Mouse (Mus musculus): ENCODE data around the gene Rec8. TPM values are rescaled to one million over a fixed set of nuclear protein-coding genes. Genes with fewer than 3 reads are reported as not detected.

The Rec8 gene
- polyA plus RNA-seq, 1 experiment from 2014 or later, result 7.7 TPM

DNA sequence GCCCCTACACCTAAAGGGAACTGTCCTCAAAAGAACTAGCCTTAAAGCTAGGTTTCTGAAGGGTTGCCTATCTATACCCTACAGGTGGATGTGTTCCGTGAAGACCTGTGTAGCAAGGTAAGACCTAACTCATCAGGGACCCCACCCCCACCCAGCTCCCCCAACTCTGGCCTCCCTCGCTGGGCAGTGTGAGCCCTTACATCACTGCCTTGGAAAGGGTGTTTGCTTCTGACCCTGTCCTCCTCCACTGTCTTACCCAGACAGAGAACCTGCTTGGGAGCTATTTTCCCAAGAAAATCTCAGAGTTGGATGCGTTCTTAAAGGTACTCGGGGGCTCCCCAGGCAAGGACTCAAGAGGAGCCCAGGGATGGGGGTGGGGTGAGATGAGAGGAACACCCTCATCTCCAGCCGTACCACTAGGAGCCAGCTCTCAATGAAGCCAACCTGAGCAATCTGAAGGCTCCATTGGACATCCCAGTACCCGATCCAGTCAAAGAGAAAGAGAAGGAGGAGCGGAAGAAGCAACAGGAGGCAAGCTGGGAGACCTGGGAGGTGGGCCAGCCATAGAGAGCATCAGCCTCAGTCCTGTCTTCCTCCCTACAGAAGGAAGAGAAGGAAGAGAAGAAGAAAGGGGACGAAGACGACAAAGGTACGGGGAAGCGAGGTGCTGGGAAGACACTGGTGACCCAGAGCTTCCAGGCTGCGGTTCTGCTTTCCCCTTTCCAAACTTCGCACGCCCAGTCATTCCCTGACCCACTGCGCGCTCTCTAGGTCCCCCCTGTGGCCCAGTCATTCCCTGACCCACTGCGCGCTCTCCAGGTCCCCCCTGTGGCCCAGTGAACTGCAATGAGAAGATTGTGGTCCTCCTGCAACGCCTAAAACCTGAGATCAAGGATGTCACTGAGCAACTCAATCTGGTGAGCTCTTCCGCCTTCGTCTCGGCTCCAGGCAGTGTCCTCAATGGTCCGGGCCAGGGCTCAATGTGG lies 38.0 kb upstream of the Rec8 start:
- peaks cover 9% of the 10 kb centered on the region; the same call in 1 of the 2 replicates for H3K4me1 ChIP-seq (ENCODE audit: control insufficient read depth, insufficient read depth, low read length)
- 86% methylated on average over 23 of the region's 23 CpGs for whole genome bisulfite sequencing
- peaks cover 3% of the 10 kb centered on the region; the same call in 1 of the 2 replicates for H3K36me3 ChIP-seq (ENCODE audit: control insufficient read depth, insufficient read depth, low read length)
- H3K27me3 ChIP-seq (ENCODE audit: control insufficient read depth, insufficient read depth, low read length), result no peaks in the 10 kb centered on the region
- ATAC-seq (ENCODE audit: insufficient number of reproducible peaks, low FRiP score, low TSS enrichment, low read depth), result no peak
- no peak overlapping the region for H3K27ac ChIP-seq (replicated peaks; ENCODE audit: low read depth, low read length)
- H3K4me3 ChIP-seq (ENCODE audit: low read depth, low read length), result no peak overlapping the region
- no peak for DNase-seq (ENCODE audit: low spot score)
- H3K9ac ChIP-seq (ENCODE audit: low read length), result no peak overlapping the region
- H3K9me3 ChIP-seq (ENCODE audit: control insufficient read depth, low read length), result no peaks in the 10 kb centered on the region
- H3K4me2 ChIP-seq (ENCODE audit: low read depth, severe bottlenecking), result no peak overlapping the region

DNA sequence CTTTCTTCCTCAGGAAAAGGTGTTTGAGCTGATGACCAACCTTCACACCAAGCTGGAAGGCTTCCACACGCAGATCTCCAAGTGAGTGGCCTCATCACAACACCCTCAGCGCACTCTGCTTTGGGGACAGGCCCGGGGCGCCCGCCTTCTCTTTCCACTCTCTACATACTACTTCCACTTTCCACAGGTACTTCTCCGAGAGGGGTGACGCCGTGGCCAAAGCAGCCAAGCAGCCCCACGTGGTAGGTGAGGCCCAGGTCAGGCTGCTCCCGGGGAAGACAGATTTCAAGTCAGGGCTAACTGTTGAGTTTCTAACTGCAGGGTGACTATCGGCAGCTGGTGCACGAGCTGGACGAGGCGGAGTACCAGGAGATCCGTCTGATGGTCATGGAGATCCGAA lies 37.1 kb upstream of the Rec8 start:
- H3K9ac ChIP-seq (ENCODE audit: low read length), result no peak overlapping the region; the same call in 1 of the 2 replicates
- H3K4me3 ChIP-seq (ENCODE audit: low read depth, low read length), result no peak overlapping the region
- DNase-seq (ENCODE audit: low spot score) (no peak), ATAC-seq (ENCODE audit: insufficient number of reproducible peaks, low FRiP score, low TSS enrichment, low read depth) (no peak)
- 90% methylated on average over 16 of the region's 16 CpGs for WGBS
- peaks cover 3% of the 10 kb centered on the region; the same call in 1 of the 2 replicates for H3K36me3 ChIP-seq (ENCODE audit: control insufficient read depth, insufficient read depth, low read length)
- H3K4me2 ChIP-seq (ENCODE audit: low read depth, severe bottlenecking), result no peak overlapping the region
- H3K9me3 ChIP-seq (ENCODE audit: control insufficient read depth, low read length), result no peaks in the 10 kb centered on the region
- no peak overlapping the region for H3K27ac ChIP-seq (replicated peaks; ENCODE audit: low read depth, low read length)
- peaks cover 9% of the 10 kb centered on the region; the same call in 1 of the 2 replicates for H3K4me1 ChIP-seq (ENCODE audit: control insufficient read depth, insufficient read depth, low read length)
- no peaks in the 10 kb centered on the region for H3K27me3 ChIP-seq (ENCODE audit: control insufficient read depth, insufficient read depth, low read length)

DNA sequence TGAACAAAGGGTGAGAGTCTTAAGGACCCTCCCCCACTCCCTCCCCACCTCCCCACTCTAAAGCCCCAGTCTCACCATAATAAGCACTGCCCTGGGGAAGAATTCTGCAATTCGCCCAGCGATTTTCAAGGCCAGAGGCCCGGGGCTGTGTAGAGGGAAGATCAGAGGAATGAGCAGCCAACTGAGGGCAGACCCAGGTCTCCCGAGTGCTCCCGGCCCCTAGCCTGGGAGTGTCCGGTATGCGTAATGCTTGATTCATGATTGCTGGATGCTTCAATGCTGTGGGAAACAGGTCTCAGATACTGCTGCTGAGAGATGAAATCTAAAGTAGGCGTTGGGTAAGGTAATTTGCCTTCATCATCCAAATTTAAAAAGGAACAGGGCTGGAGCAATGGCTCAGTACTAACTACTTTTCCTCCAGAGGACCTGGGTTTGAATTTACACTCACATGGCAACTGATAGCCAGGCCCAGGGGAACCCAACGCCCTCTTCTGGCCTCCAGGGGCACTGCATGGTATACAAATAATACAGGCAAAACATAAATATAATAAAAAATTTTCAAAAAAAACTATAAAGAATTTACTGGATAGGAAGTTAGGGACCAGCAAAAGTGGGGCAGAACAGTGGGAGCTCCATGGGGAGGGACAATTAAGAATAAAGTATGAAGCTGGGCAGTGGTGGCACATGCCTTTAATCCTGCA lies 35.7 kb upstream of the Rec8 start:
- Histone ChIP-seq H3K27me3 (ENCODE audit: control insufficient read depth, insufficient read depth, low read length) (no peaks in the 10 kb centered on the region), H3K36me3 (ENCODE audit: control insufficient read depth, insufficient read depth, low read length) (peaks cover 3% of the 10 kb centered on the region; the same call in 1 of the 2 replicates), H3K4me1 (ENCODE audit: control insufficient read depth, insufficient read depth, low read length) (peaks cover 9% of the 10 kb centered on the region; the same call in 1 of the 2 replicates), H3K4me2 (ENCODE audit: low read depth, severe bottlenecking) (no peak overlapping the region), H3K9me3 (ENCODE audit: control insufficient read depth, low read length) (no peaks in the 10 kb centered on the region), H3K9ac (ENCODE audit: low read length) (no peak overlapping the region), H3K4me3 (ENCODE audit: low read depth, low read length) (no peak overlapping the region), H3K27ac (replicated peaks; ENCODE audit: low read depth, low read length) (no peak overlapping the region)
- DNase-seq (ENCODE audit: low spot score) (no peak), ATAC-seq (ENCODE audit: insufficient number of reproducible peaks, low FRiP score, low TSS enrichment, low read depth) (no peak)
- 78% methylated on average over 9 of the region's 9 CpGs for WGBS

DNA sequence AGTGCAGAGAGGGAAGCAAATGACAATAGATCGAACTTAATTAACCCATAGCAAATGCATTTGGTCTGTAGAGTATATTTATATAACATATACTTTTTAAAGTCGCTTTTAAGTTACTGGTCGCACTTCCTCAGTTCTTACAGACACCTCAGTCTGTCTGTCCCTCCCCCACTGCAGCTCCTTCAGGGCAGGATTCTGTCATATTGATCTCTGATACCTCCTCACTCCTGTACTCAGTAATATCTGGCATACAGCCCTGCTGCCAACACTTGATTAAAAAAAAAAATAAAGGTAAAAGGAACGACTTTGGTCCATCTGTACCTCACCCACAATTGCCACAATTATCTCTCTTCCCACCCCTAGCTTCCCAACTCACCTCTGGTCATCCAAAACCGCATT lies 33.5 kb upstream of the Rec8 start:
- H3K27ac ChIP-seq (replicated peaks; ENCODE audit: low read depth, low read length), result no peak overlapping the region
- WGBS, result 43% methylated on average over 5 of the region's 5 CpGs
- no peak overlapping the region; the same call in 1 of the 2 replicates for H3K9ac ChIP-seq (ENCODE audit: low read length)
- ATAC-seq (ENCODE audit: insufficient number of reproducible peaks, low FRiP score, low TSS enrichment, low read depth), result no peak
- H3K9me3 ChIP-seq (ENCODE audit: control insufficient read depth, low read length), result no peaks in the 10 kb centered on the region
- H3K4me2 ChIP-seq (ENCODE audit: low read depth, severe bottlenecking), result peak overlapping the region; percentile 87
- no peak for DNase-seq (ENCODE audit: low spot score)
- no peaks in the 10 kb centered on the region for H3K4me1 ChIP-seq (ENCODE audit: control insufficient read depth, insufficient read depth, low read length)
- no peaks in the 10 kb centered on the region for H3K27me3 ChIP-seq (ENCODE audit: control insufficient read depth, insufficient read depth, low read length)
- H3K36me3 ChIP-seq (ENCODE audit: control insufficient read depth, insufficient read depth, low read length), result peaks cover 3% of the 10 kb centered on the region; the same call in 1 of the 2 replicates
- H3K4me3 ChIP-seq (ENCODE audit: low read depth, low read length), result peak overlapping the region; percentile 46

DNA sequence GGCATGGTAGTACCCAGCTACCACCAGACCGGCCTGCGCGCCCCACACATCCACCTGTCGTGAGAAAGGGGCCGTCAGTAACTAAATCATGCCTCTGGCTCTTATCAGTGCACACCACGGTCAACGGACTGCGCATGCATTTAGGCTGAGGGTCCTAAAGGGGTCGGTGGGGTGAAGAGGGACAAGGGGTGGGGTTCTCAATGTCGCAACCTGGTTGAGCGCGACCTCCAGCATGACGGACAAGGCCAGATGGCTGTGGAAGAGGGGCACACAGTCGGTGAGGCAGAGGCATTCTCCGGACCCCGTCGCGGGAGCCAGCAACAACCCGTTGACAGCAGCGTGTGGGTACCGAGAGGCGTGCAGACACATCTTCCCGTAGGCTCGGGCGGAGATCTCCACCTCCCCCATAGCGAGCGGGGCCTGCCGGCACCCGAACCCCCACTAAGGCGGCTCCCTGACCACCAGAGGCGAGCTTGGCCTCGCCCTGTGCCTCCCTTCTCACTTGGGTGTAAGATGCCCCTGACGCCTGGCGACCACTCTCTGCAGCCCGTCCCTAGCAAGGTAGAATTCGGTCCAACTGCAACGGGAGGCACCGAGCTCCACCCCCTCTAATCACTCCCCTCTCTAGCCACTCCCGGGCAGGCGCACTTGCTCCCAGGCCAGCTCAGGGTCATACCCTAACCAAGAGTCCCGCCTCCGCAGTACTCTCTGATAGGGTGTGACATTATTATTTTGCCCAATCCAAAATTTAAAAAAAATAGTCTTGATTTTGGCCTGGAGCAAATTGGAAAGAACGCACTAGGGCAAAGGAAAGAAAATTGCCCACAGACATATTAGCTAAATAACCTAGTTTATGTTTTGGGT lies 32.9 kb upstream of the Rec8 start, which contains the start of gene Emc9:
Gene Emc9 (minus strand): TSS at position 601 of the 864 bp plus-strand sequence.
- Histone ChIP-seq H3K4me2 (ENCODE audit: low read depth, severe bottlenecking) (peak within 1 kb of the TSS; percentile 87), H3K27me3 (ENCODE audit: control insufficient read depth, insufficient read depth, low read length) (no peaks in the 10 kb centered on the region), H3K27ac (replicated peaks; ENCODE audit: low read depth, low read length) (no peak within 1 kb of the TSS), H3K9ac (ENCODE audit: low read length) (peak within 1 kb of the TSS; percentile 49), H3K4me1 (ENCODE audit: control insufficient read depth, insufficient read depth, low read length) (no peaks in the 10 kb centered on the region), H3K9me3 (ENCODE audit: control insufficient read depth, low read length) (no peaks in the 10 kb centered on the region), H3K4me3 (ENCODE audit: low read depth, low read length) (peak within 1 kb of the TSS; percentile 46), H3K36me3 (ENCODE audit: control insufficient read depth, insufficient read depth, low read length) (peaks cover 3% of the 10 kb centered on the region; the same call in 1 of the 2 replicates)
- DNase-seq (ENCODE audit: low spot score) (peak; percentile 63), ATAC-seq (ENCODE audit: insufficient number of reproducible peaks, low FRiP score, low TSS enrichment, low read depth) (peak; percentile 61; the same call in 1 of the 2 replicates)
- WGBS, result under 1% methylated on average over 43 of the region's 43 CpGs

DNA sequence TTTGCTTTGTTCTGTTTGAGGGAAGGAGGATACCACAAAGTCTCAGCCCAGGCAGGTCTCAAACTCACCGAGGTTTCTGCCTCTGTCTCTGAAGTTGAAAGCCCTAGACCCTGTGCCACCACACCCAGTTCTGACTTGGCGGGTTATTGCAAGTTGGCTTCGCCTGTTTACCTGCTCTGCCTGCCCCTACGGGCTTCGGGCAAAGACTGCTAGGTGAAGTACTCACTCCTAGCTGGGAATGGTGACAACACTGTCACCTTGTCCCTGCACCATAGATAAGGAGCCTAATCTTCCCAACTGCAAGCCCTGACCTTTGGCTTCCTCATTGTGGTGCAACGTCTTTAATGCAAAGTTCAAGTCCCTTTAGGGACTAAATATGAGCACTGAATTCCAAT lies 32.3 kb upstream of the Rec8 start:
- ATAC-seq (ENCODE audit: insufficient number of reproducible peaks, low FRiP score, low TSS enrichment, low read depth) (no peak), DNase-seq (ENCODE audit: low spot score) (no peak)
- no peak overlapping the region; the same call in 1 of the 2 replicates for H3K4me2 ChIP-seq (ENCODE audit: low read depth, severe bottlenecking)
- WGBS, result 49% methylated on average over 6 of the region's 6 CpGs
- no peaks in the 10 kb centered on the region for H3K9me3 ChIP-seq (ENCODE audit: control insufficient read depth, low read length)
- H3K27me3 ChIP-seq (ENCODE audit: control insufficient read depth, insufficient read depth, low read length), result no peaks in the 10 kb centered on the region
- peaks cover 3% of the 10 kb centered on the region; the same call in 1 of the 2 replicates for H3K36me3 ChIP-seq (ENCODE audit: control insufficient read depth, insufficient read depth, low read length)
- no peak overlapping the region for H3K27ac ChIP-seq (replicated peaks; ENCODE audit: low read depth, low read length)
- H3K4me3 ChIP-seq (ENCODE audit: low read depth, low read length), result no peak overlapping the region
- no peak overlapping the region for H3K9ac ChIP-seq (ENCODE audit: low read length)
- H3K4me1 ChIP-seq (ENCODE audit: control insufficient read depth, insufficient read depth, low read length), result no peaks in the 10 kb centered on the region

DNA sequence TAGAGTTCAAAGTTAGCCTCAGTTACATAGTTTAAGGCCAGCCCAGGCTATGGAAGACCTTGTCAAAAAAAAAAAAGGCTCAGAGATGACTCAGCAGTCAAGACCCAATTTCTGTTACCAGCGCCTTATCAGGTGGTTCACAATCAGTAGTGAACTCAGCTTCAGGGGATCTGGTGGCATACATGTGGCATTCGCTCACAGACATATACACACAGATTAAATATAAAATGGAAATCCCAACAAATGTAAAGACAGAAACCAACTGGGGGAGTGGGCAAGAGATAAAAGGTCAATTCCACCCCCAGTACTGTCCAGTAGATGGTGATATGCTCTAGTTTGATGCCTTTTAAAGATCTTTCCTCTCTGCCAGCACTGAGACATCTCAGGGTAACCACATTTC lies 31.7 kb upstream of the Rec8 start:
- Histone ChIP-seq H3K27me3 (ENCODE audit: control insufficient read depth, insufficient read depth, low read length) (no peaks in the 10 kb centered on the region), H3K36me3 (ENCODE audit: control insufficient read depth, insufficient read depth, low read length) (peaks cover 3% of the 10 kb centered on the region; the same call in 1 of the 2 replicates), H3K9ac (ENCODE audit: low read length) (no peak overlapping the region), H3K4me3 (ENCODE audit: low read depth, low read length) (no peak overlapping the region), H3K27ac (replicated peaks; ENCODE audit: low read depth, low read length) (no peak overlapping the region), H3K4me2 (ENCODE audit: low read depth, severe bottlenecking) (no peak overlapping the region), H3K9me3 (ENCODE audit: control insufficient read depth, low read length) (no peaks in the 10 kb centered on the region), H3K4me1 (ENCODE audit: control insufficient read depth, insufficient read depth, low read length) (no peaks in the 10 kb centered on the region)
- ATAC-seq (ENCODE audit: insufficient number of reproducible peaks, low FRiP score, low TSS enrichment, low read depth) (no peak), DNase-seq (ENCODE audit: low spot score) (no peak)
- WGBS, result 90% methylated on average over 2 of the region's 2 CpGs

All from limb, embryonic 11.5 days (tissue).